Mouse (Mus musculus) CH12.LX (cell line): ENCODE measurements at regions not wholly inside any gene's neighbourhood (a gene's known extent, or its start where the extent isn't known, plus 50 kb on each side); places are given as distances from the start of the nearest gene placed in this dataset.

ENCODE experiments used
- DNase-seq: peaks from one replicate; pipeline ENCODE4 v3.0.0-alpha.2; 2013; ENCODE audit errors: extremely low read depth
- H3K27ac ChIP-seq: 2 replicates; pipeline ENCODE4 v1.5.1; 2012; ENCODE audit warnings: low read depth, mild to moderate bottlenecking, control low read depth, moderate library complexity; ENCODE audit not compliant: insufficient read depth
- H3K27me3 ChIP-seq: replicated peaks from 2 replicates; pipeline ENCODE3; 2012; ENCODE audit warnings: inconsistent platforms
- H3K36me3 ChIP-seq, 2 experiments: replicated peaks in 1 of 2; 2 replicates each; pipeline versions ENCODE3 to v1.6.1; 2012; ENCODE audit warnings: inconsistent platforms in 1 of 2, low read length in 1 of 2, mild to moderate bottlenecking in 1 of 2, mixed read lengths in 1 of 2, moderate library complexity in 1 of 2; ENCODE audit not compliant: control insufficient read depth in 1 of 2, insufficient read depth in 1 of 2
- H3K4me1 ChIP-seq, 2 experiments: 2 replicates each; pipeline ENCODE4 v1.6.1; 2012; ENCODE audit warnings: inconsistent platforms in 1 of 2, moderate library complexity in 1 of 2; ENCODE audit not compliant: insufficient read depth in 2 of 2, control insufficient read depth in 1 of 2
- H3K4me2 ChIP-seq: 2 replicates; pipeline ENCODE4 v1.6.1; 2012; ENCODE audit warnings: low read depth, mild to moderate bottlenecking, control low read depth; ENCODE audit not compliant: poor library complexity, insufficient read depth, severe bottlenecking
- H3K4me3 ChIP-seq, 3 experiments: fragments of 150-350 bp in 1 of 3; sonication (generic) in 1 of 3; replicated peaks in 1 of 3; 2 replicates each; pipeline versions ENCODE3 to v1.5.1; 2011 to 2012; ENCODE audit warnings: low read depth in 2 of 3, low read length in 2 of 3, mild to moderate bottlenecking in 2 of 3, moderate library complexity in 2 of 3, control low read depth in 1 of 3, improper control_type of control experiment in 1 of 3, inconsistent platforms in 1 of 3, mixed read lengths in 1 of 3; ENCODE audit not compliant: poor library complexity in 1 of 3
- H3K79me2 ChIP-seq: replicated peaks from 2 replicates; pipeline ENCODE4 v1.6.1; 2012; ENCODE audit warnings: mild to moderate bottlenecking, moderate library complexity; ENCODE audit not compliant: control insufficient read depth, poor library complexity, insufficient read depth, severe bottlenecking; ENCODE audit errors: extremely low read depth
- H3K9ac ChIP-seq: 2 replicates; pipeline ENCODE4 v1.6.1; 2012; ENCODE audit warnings: low read depth, mild to moderate bottlenecking, control low read depth, moderate library complexity; ENCODE audit not compliant: insufficient read depth
- H3K9me3 ChIP-seq: replicated peaks from 2 replicates; pipeline ENCODE3; 2012; ENCODE audit warnings: low read length, inconsistent platforms, mixed read lengths
- BHLHE40 ChIP-seq: IDR thresholded peaks from 2 replicates; pipeline ENCODE4 v1.6.1; 2011; ENCODE audit warnings: mild to moderate bottlenecking, low read depth, low read length, improper control_type of control experiment
- CHD1 ChIP-seq: IDR thresholded peaks from 2 replicates; pipeline ENCODE4 v1.6.1; 2012; ENCODE audit warnings: low read depth, low read length, improper control_type of control experiment, inconsistent platforms
- CTCF ChIP-seq, 2 experiments: IDR thresholded peaks in 1 of 2; conservative IDR thresholded peaks in 1 of 2; 2 replicates each; pipeline ENCODE4 v1.5.1; 2011 to 2012; ENCODE audit warnings: low read depth in 2 of 2, low read length in 2 of 2, improper control_type of control experiment in 1 of 2, inconsistent platforms in 1 of 2, mild to moderate bottlenecking in 1 of 2, moderate library complexity in 1 of 2
- ELF1 ChIP-seq: IDR thresholded peaks from 2 replicates; pipeline ENCODE4 v1.6.1; 2014; ENCODE audit warnings: low read depth, mild to moderate bottlenecking, inconsistent platforms, low read length, improper control_type of control experiment
- EP300 ChIP-seq: IDR thresholded peaks from 2 replicates; pipeline ENCODE4 v1.6.1; 2011; ENCODE audit warnings: low read length, improper control_type of control experiment
- GABPA ChIP-seq: IDR thresholded peaks from 2 replicates; pipeline ENCODE4 v1.6.1; 2012; ENCODE audit warnings: low read depth, low read length, improper control_type of control experiment, inconsistent platforms; ENCODE audit not compliant: insufficient replicate concordance
- IRF4 ChIP-seq: IDR thresholded peaks from 2 replicates; pipeline ENCODE4 v1.6.1; 2014; ENCODE audit warnings: low read depth, mild to moderate bottlenecking, inconsistent platforms, low read length, improper control_type of control experiment
- JUN ChIP-seq: IDR thresholded peaks from 2 replicates; pipeline ENCODE4 v1.6.1; 2011; ENCODE audit warnings: low read depth, mild to moderate bottlenecking, low read length, improper control_type of control experiment, moderate library complexity; ENCODE audit not compliant: insufficient read depth
- KAT2A ChIP-seq: IDR thresholded peaks from 2 replicates; pipeline ENCODE4 v1.6.1; 2012; ENCODE audit warnings: low read length, improper control_type of control experiment, inconsistent platforms; ENCODE audit not compliant: insufficient replicate concordance
- MEF2A ChIP-seq: IDR thresholded peaks from 2 replicates; pipeline ENCODE4 v1.6.1; 2014; ENCODE audit warnings: low read depth, mild to moderate bottlenecking, inconsistent platforms, low read length, improper control_type of control experiment, borderline replicate concordance
- MXI1 ChIP-seq: IDR thresholded peaks from 2 replicates; pipeline ENCODE4 v1.6.1; 2011; ENCODE audit warnings: mild to moderate bottlenecking, low read depth, low read length, improper control_type of control experiment
- MYC ChIP-seq: IDR thresholded peaks from 2 replicates; pipeline ENCODE4 v1.6.1; 2011; ENCODE audit warnings: low read depth, mild to moderate bottlenecking, improper control_type of control experiment, low read length
- NELFE ChIP-seq: IDR thresholded peaks from 2 replicates; pipeline ENCODE4 v1.6.1; 2011; ENCODE audit warnings: low read depth, low read length, improper control_type of control experiment
- POLR2AphosphoS2 ChIP-seq: IDR thresholded peaks from 2 replicates; pipeline ENCODE4 v1.6.1; 2011; ENCODE audit warnings: low read depth, low read length, improper control_type of control experiment
- TCF12 ChIP-seq: IDR thresholded peaks from 2 replicates; pipeline ENCODE4 v1.6.1; 2014; ENCODE audit warnings: low read depth, mild to moderate bottlenecking, inconsistent platforms, low read length, improper control_type of control experiment
- USF1 ChIP-seq: IDR thresholded peaks from 2 replicates; pipeline ENCODE4 v1.6.1; 2014; ENCODE audit warnings: low read depth, mild to moderate bottlenecking, inconsistent platforms, low read length, improper control_type of control experiment
- USF2 ChIP-seq: conservative IDR thresholded peaks from 2 replicates; pipeline ENCODE4 v1.6.1; 2011; ENCODE audit warnings: low read depth, low read length, improper control_type of control experiment
- ZC3H11A ChIP-seq: IDR thresholded peaks from 2 replicates; pipeline ENCODE4 v1.6.1; 2012; ENCODE audit warnings: low read depth, mild to moderate bottlenecking, inconsistent platforms, low read length, improper control_type of control experiment
- ZKSCAN1 ChIP-seq: IDR thresholded peaks from 2 replicates; pipeline ENCODE4 v1.6.1; 2012; ENCODE audit warnings: low read depth, inconsistent platforms, low read length, improper control_type of control experiment, borderline replicate concordance
- ZNF384 ChIP-seq: IDR thresholded peaks from 2 replicates; pipeline ENCODE4 v1.6.1; 2012; ENCODE audit warnings: low read depth, low read length, improper control_type of control experiment, inconsistent platforms
- dilution Hi-C: fragments of 300-500 bp; cut with MboI; formaldehyde crosslinking; loops from 2 replicates; pipeline ENCODE4 v1.14.3; 2020; ENCODE audit warnings: low sequenced_read_pairs; ENCODE audit not compliant: extremely low pct_unique_long_range_greater_than_20kb, extremely low pct_ligation_motif_present
- in situ Hi-C: fragments of 300-500 bp; cut with MboI; formaldehyde crosslinking; loops from 3 replicates; pipeline ENCODE4 v1.14.3; 2019; ENCODE audit warnings: low sequenced_read_pairs, low pct_ligation_motif_present, low pct_unique_long_range_greater_than_20kb, mixed read lengths

DNA sequence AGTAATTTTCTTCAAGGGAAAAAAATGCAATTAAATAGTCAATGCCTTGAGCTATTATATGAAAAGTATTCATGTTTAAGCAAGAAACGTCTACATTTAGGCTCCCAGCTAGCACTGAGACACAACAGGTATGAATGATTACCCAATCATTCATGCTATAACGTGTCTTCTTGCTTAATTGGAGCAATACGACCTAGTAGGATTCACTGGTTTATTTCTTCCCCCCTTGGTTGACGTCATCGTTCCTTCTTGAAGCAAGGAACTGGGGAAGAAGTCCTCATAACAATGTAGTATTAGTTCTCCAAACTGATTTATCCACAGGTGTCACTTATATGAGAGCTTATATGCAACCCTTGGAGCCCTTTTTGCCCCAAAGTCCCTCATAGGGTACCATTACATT, 581.8 kb downstream of the Nfib start:
- no peak overlapping the region for H3K9ac ChIP-seq
- dilution Hi-C loops = no loop called here
- no peaks in the 10 kb centered on the region for H3K36me3 ChIP-seq
- no peak for TF ChIP-seq ZC3H11A
- TF ChIP-seq POLR2AphosphoS2 = no peak
- no peak for TF ChIP-seq MYC
- no peak for TF ChIP-seq MXI1
- no peak for TF ChIP-seq ZKSCAN1
- TF ChIP-seq KAT2A = no peak
- in situ Hi-C loops = no loop called here
- H3K27me3 ChIP-seq = no peaks in the 10 kb centered on the region
- no peak overlapping the region for H3K4me3 ChIP-seq
- H3K9me3 ChIP-seq = no peaks in the 10 kb centered on the region
- no peak overlapping the region for H3K4me2 ChIP-seq
- no peaks in the 10 kb centered on the region for H3K4me1 ChIP-seq
- no peaks in the 10 kb centered on the region for H3K79me2 ChIP-seq
- no peak overlapping the region for H3K27ac ChIP-seq
- DNase-seq = no peak

DNA sequence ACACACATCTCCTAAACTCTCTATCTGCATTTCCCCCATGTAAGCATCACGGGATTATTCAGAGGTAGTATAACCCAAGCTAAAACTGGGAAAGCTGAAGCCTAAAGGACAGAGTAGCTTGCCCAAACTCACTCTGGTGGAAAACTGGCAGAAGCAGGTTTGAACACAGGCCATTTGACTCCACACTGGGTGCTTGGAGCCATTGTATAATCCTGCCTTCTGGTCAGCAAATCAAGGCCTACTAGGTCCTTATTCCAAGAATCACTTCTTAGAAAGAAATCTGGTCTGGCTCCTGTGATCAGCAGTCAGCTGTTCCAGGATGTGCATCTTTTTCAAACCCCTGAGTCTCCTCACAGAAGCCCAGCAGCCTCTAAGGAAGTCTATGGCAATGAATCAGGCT, 582.4 kb downstream of the Nfib start:
- Histone ChIP-seq H3K27ac (no peak overlapping the region), H3K9me3 (no peaks in the 10 kb centered on the region), H3K79me2 (no peaks in the 10 kb centered on the region), H3K4me3 (no peak overlapping the region), H3K27me3 (no peaks in the 10 kb centered on the region), H3K9ac (no peak overlapping the region), H3K4me2 (no peak overlapping the region), H3K36me3 (no peaks in the 10 kb centered on the region), H3K4me1 (no peaks in the 10 kb centered on the region)
- no peak for DNase-seq
- dilution Hi-C loops = no loop called here
- TF ChIP-seq IRF4 (no peak), JUN (no peak), ZNF384 (no peak)
- in situ Hi-C loops = no loop called here

DNA sequence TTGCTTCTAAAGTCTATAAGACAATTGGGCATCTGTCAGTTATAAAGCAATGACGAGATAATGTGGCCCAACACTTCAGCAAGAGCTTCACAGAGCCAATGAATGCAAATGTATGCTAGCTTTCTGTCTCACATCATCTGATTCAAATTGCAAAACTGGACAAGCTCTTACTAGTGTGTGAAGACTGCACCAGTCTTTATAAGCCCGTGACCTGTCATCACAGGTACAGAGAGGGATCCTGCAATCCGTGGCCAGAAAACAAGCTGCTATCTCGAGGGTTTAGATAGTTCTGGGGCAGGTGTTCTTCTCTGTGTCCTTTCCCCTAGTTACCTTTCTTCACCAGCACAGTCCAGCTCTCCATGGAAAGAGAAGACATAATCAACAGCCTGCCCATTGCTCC, 584.8 kb downstream of the Nfib start:
- H3K4me2 ChIP-seq = no peak overlapping the region
- no peak for DNase-seq

More for the DNA sequence above, 584.8 kb downstream of the Nfib start:
- no peaks in the 10 kb centered on the region for H3K36me3 ChIP-seq
- no peak overlapping the region for H3K27ac ChIP-seq
- in situ Hi-C loops (no loop called here), dilution Hi-C loops (no loop called here)
- peaks cover 0 to 2% of the 10 kb centered on the region in 2 experiments; a peak in 1 of 4 replicates for H3K4me1 ChIP-seq
- TF ChIP-seq GABPA (no peak), CTCF (conservative IDR thresholded peaks at IDR 0.05 in 1 of 2, IDR thresholded peaks at IDR 0.05 in 1 of 2; ENCODE audit: low read depth in 2 of 2, low read length in 2 of 2) (no peak), ELF1 (no peak), CHD1 (no peak), ZC3H11A (no peak), IRF4 (no peak), JUN (no peak), USF2 (no peak), NELFE (no peak), EP300 (no peak), USF1 (no peak), MEF2A (no peak), BHLHE40 (no peak), TCF12 (no peak)
- H3K79me2 ChIP-seq = no peaks in the 10 kb centered on the region
- H3K27me3 ChIP-seq = no peaks in the 10 kb centered on the region
- H3K4me3 ChIP-seq = no peak overlapping the region
- H3K9ac ChIP-seq = no peak overlapping the region
- H3K9me3 ChIP-seq = no peaks in the 10 kb centered on the region
